Mouse (Mus musculus) frontal cortex, postnatal 14 days (tissue): ENCODE measurements at regions not wholly inside any gene's neighbourhood (a gene's known extent, or its start where the extent isn't known, plus 50 kb on each side); places are given as distances from the start of the nearest gene placed in this dataset.
"Not testable (repeated sequence)": the region's sequence is repeated elsewhere in the genome, so short reads cannot be mapped to it uniquely, and the experiment has no call there.

Experiments used
- DNase-seq, 2 experiments: peaks; one replicate each; pipeline ENCODE4 v3.0.0; 2022; ENCODE audit warnings: low spot score in 2 of 2

- DNase-seq, result no peak
Observed at GRCm38 (mm10) chr7:122820587-122821535, 144.6 kb upstream of the Rbbp6 start.

DNA sequence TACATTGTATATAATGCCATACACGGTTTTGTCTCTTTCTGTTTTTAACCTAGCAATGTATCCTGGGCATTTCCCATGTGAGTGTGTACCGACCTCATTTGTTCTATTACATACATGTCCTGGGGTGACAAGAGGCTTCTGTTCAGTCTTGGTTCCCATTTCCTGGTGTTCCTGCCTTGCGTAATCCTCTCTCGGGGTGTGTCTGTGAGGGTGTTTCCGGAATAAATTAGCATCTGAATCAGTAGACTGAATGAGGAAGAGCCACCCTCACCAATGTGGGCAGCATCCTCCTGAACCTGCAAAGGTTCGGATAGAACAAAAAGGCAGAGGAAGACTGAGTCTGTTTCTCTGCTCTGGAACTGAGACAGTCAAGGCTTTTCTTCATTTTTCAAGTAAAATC is 142.1 kb upstream of the Rbbp6 start:
- no peak for DNase-seq

DNA sequence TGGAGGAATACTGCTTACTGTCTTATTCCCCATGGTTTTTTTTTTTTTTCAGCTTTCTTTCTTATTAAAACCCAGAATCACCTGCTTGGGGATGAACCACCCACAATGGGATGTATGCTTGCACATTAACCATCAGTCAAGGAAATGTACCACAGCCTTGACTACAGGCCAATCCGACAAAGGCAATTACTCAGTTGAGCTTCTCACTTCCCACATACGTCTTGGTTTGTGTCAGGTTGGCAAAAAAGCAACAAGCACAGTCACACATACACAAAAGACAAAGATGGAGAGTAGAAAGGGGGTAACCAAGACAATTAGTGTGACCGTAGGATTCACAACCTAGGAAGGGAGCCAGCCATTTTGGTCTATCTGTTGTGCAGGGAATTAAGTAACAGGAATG is 126.4 kb upstream of the Rbbp6 start:
- no peak for DNase-seq

DNA sequence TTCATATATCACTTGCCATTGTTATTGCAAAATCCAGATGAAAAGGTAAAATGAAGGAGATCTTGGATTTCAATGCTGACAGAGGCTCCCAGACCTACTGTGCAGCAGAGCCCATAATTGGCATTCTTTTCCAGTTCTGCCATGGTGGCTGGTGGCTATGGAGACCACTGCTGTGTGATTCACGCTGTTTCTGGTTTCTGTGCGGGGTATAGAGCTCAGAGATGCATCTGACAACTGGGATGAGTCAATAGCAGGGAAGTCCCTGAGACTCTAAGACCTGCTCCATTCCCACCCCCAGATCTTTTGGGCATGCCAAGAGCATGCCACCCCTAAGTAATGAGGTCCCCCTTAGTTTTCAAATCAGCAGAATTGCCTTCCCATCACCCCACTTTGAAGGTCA is 120.7 kb upstream of the Rbbp6 start:
- DNase-seq, result no peak

DNA sequence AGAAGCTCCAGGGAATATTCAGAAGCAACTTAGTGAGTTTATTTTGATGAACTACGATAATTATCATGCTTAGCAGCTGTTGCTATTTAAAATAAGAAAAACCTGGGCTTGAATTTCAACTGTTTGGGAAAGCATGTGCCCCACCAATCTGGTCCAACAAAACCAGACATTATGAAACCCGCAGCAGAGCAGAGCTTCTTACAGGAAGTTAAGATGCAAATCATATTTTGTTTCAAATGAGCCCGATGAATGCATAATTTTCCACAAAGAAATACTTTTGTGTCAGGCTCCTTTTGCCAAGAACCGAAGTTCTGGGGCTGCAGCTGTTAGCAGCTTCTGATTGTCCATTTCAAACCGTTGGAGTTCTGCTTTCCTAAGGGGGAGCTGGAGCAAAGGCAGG is 118.1 kb upstream of the Rbbp6 start:
- no peak for DNase-seq

DNA sequence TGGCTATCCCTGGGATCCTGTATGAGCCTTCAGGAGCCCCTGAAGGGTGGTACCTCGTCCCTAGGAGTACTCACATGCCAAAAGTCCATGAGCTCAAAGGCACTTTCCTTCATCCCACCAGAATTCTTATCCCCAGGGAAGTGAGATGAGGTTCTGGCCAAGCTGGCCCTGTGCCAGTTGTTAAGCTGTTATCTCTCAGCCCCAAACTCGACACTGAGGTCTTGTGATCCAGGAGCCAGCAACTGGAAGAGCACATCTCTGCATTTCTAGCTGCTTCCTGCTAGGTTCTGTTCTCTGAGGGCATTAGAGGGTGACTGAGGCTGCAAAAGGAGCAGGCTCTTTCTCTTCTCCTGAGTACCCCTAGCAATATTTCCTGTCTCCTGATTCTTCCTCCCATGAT is 92.1 kb upstream of the Rbbp6 start:
- no peak for DNase-seq

- DNase-seq, result no peak
Observed at GRCm38 (mm10) chr7:122876286-122876685, 89.2 kb upstream of the Rbbp6 start.

DNA sequence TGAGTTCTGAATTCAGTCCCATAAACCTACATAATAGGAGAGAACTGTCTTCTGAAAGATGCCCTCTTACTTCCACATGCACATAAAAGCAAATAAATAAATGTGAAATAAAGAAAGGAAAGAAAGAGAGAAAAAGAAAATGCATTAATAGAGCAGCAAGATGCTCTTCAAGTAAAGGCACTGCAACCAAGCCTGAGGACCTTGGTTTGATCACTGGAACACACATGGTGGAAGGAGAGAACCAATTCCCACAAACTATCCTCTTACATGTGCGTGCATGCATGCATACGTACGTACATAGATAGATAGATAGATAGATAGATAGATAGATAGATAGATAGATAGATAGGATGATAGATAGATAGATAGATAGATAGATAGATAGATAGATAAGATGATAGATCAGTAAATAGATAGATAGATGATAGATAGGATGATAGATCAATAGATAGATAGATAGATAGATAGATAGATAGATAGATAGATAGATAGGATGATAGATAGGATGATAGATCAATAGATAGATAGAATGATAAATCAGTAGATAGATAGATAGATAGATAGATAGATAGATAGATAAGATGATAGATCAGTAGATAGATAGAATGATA is 83.5 kb upstream of the Rbbp6 start:
- not testable (repeated sequence) for DNase-seq

DNA sequence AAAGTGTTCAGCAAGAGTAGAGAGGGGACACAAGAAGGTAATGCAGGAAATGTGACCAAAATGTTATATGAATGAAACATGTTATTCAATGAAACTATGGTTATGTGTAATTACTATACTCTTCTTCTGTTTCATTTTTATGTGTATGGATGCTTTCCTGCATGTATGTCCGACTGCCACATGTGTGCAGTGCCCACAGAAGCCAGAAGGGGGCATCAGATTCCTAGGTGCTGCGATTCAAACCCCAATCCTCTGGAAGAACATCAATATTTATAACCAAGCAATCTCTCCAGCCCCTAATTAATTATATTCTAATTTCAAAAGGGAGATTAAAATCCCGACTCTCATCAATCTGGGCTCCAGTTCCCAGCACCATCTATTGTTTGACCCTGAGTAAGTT is 78.7 kb upstream of the Rbbp6 start:
- no peak for DNase-seq

DNA sequence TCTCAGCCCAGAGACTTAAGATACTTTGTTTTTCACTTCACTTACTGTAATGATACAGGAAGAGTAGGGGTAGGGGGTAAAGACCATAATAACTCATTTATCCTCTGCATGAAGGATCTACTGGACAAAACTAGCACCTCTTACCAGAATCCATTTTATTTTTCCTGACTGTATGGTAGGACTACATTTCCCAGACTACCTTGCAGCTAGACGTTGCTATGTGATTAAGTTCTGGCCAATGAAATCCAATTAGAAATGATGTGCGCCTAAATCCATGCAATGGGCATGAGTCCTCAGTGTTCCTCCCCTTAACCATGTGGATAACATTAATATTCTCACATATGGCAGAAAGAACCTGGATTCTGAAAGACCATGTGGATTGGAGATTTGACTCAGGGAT is 68.3 kb upstream of the Rbbp6 start:
- DNase-seq, result no peak

GRCm38 (mm10) chr7:122906056-122906455 is 59.4 kb upstream of the Rbbp6 start:
- DNase-seq, result no peak

DNA sequence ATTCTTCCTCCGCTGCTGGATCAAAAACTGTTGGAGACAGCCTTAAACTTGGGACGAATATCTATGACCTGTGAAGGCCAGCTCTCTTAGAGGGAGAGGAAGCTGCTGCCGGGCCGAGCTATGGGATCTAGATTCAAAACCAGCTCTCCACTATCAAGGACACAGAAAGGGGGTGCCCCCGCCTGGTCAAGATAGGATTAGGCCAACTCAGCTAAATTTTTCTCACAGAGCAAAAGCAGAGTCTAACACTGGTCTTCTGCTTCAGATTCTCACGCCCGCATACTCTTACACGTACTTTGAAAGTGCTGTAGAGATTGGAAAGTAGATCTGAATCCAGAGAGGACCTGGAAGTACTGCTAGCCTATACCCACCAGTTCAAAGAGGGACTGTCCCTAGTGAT is 56.2 kb upstream of the Rbbp6 start:
- peak in 1 of 2 experiments; percentile 27 for DNase-seq
